Mouse (Mus musculus) hindlimb bud, embryonic 11.5 days (tissue): Measurements from ENCODE around the gene Espn.

Experiments used
- DNase-seq: peaks from one replicate; pipeline ENCODE4 v3.0.0-alpha.2; 2012; ENCODE audit warnings: low read depth, low spot score; ENCODE audit errors: extremely low spot score

The Espn gene

GRCm38 (mm10) chr4:152153771-152154177 is 1.6 kb upstream of the Espn start:
- no peak for DNase-seq

DNA sequence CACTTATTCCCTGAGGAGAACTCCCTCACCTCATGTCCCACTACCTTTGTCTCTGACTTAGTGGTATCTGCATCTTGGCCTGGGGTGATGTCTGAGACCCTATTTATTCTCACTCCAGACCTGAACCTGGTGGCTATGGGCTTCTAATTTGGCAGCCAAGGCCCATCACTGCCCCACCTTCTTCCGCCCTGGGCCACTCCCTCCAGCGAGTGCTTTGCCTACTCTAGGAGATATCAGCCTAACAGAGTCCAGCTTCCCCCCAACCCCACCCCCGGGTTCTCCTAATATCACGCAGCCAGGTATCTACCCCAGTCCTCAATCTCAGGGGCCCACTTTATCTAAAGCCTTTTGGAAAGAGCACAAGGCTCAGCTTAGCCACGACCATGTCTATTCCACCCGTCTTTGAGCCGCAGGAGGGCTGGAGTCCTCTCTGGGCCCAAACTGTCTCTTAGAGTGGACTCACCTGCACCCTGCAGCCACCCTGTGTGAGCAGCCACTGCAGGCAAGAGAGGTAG is 663 bp downstream of the Espn start:
- DNase-seq: no peak

GRCm38 (mm10) chr4:152150546-152150945 is 1.6 kb downstream of the Espn start:
- DNase-seq: no peak

- DNase-seq: no peak
These were observed 5.9 kb downstream of the Espn start for GRCm38 (mm10) chr4:152146033-152146827.

GRCm38 (mm10) chr4:152145473-152145872 is 6.7 kb downstream of the Espn start:
- no peak for DNase-seq

- no peak for DNase-seq
These were observed 8.5 kb downstream of the Espn start for GRCm38 (mm10) chr4:152143632-152144031.

GRCm38 (mm10) chr4:152141521-152142135 is 10.5 kb downstream of the Espn start:
- DNase-seq: no peak

DNA sequence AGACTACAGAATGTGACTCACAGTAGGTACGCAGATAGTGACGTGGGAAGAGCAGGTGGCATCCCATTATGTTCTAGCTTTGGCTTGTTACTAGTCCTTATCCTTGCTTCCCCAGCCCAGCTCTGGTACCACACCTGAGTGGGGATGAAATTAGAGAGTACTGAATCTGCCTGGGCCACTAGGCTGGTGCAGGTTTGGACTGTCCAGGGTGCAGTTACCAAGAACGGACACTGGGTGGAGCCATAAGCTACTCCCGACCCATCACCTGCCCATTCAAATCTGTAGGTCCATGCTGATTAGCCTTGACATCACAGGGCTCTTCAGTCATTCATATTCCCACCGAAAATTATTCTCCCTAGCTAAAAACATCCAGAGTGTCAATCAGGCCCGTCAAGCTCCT is 11.7 kb downstream of the Espn start:
- DNase-seq: no peak

- no peak for DNase-seq
These were observed 13.5 kb downstream of the Espn start for GRCm38 (mm10) chr4:152138497-152139260.

GRCm38 (mm10) chr4:152136876-152137250 is 15.3 kb downstream of the Espn start:
- DNase-seq: no peak

DNA sequence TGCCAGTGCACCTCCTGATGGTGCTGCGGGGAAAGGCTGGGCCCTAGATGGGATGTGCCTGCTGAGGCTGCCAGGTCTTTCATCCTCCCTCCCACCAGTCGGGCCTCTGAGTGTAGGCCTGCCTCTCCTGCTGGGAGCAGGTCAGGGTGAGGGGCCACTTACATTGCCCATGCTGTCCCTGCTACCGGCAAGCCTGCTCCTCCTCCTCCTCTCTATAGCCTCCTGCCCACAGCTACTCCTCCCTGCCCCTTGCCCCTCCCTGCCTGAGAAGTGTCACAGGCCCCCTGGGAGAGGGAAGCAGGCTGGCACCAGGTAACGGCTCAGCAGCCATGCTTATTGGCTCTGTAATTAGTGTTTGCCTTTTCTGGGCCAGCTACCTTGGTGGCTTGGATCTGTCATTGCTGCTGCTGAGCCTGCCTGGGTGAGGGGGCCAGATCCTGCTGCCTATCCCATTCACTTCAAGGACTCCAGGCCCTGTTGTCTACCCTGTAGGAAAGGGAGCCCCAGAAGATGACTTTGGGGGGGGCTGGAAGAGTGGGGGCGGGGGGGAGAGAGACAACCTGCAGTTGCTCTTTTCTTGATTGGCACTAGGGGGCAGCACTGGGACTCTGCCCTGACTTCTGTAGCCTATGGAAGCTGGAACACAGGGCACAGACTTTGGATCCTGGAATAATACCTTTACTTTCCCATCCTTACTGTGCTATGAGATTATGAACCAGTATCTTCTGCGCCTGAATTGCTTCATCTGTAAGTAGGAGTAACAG is 15.9 kb downstream of the Espn start:
- no peak for DNase-seq

DNA sequence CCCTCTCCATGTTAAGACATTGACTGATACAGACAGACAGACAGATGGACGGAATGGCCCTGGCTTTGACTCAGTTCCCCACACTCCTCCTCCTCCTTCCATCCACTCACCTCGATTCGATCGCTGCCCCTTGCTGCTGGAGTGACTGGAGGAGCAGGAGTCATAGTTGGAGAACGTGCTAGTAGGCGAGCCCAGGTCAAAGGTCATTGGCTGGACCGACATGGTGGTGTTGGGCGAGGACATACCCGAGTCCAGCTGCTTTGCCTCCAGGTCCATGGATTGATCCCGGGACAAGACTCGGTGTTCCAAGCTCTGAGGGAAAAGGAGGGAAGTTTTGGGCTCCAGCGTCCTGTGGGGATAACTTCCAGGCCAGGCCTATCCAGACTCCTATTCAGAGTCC is 16.8 kb downstream of the Espn start:
- DNase-seq: no peak

DNA sequence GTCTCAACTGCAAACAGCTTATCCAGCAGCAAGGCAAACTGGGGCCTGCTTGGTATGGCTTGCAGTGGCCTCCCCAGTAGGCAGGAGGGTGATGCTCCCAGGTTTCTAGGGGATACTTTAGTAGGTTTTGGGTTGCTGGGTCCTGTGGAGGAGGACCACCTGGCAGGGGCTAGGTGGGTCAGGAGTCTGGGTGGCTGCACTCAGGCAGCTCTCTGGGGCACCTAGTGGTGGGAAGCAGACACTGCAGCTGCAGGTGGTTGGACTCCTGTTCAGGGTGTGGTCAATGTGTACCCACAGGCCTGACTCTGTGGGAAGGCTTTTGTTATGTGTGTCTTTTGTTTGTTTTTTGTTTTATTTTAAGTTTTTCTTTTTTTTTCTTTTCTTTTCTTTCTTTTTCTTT is 17.7 kb downstream of the Espn start:
- DNase-seq: no peak

DNA sequence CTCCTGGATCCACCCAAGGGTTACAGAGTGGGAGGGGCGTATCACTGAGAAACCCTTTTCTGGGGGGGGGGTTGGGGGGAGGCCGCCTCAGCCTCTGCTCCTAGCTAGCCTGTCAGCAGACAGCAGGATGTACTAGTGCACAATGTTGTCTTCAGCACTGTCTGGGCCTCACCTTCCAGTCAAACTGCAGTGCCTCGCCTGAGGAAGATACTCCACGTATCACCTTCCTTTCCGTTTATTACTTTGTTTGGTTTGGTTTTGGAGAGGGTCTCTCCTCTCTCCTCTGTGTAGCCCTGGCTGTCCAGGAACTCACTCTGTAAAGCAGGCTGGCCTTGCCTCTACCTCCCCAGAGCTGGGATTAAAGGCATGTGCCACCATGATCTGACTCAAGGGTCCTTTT is 19.0 kb downstream of the Espn start:
- DNase-seq: no peak

GRCm38 (mm10) chr4:152132772-152133169 is 19.4 kb downstream of the Espn start:
- no peak for DNase-seq

DNA sequence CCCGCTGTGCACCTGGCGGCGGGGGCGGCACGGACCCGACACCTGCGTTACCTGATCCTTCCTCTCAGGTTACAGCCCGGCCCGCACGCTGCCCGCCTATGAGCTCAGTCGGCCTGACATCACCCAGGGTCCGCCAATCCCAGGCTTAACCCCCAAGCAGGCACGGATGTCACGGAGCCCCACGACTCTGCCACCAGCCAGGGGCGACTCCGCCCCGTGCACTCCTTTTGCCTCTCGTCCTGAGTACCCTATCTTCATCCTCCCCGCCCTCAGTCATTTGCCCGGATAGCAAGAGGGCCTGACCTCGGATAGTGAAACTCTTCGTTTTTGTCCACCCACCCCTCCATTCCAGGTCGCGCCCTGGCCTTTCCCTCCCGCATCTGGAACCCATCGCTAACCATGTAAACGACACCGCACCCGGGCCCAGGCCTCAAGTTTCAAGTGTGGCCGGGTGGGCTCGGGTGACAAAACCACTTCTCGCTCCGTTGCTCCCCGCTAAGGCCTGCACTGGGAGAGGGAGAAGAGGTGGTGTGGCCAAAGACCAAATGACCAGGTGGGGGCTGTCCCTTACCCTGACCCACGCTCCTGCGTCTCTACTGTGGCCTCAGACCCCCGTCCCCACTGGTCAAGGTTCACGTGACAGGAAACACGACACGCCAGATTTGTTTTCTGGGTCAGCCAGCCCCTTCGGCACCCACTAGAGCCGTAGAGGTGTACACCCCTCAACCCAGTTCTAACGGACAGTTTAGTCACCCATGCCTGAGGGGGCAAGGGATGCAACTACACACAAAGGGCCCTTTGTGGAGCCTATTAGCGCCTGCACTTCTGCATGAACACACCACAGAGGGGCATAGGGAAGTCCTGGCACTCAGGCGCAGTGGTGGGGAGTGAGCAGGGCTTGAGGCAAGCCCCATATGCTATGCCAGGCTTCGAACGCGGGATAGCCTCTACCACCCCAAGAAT is 20.1 kb downstream of the Espn start:
- DNase-seq: no peak

- no peak for DNase-seq
These were observed 21.2 kb downstream of the Espn start for GRCm38 (mm10) chr4:152130771-152131653.

DNA sequence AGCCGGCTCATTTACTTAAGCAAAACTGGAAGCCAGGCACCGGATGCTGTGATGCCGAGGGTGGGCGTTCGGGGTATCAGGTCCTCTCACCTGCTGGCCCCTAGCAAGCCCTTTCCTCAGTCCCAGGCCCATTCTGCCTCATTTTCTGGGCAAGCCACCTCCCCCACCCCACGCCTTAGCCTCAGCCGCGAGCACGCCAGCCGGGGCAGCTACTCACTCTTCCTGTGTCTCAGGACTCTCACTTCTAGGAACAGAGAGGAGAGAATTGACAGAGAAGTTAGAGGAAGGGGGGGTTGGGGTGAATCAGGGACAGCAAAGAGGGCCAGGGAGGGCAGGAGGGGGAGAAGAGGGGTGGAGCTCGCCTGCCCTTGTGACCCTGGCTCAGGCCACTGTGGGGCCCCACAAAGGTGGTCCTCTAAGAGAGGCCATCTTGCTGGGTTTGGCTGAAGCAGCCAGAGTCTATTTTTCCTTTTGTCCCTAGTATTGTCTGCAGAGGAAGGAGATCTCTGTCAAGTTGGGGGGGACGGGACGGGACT is 22.7 kb downstream of the Espn start:
- no peak for DNase-seq

GRCm38 (mm10) chr4:152128784-152129183 is 23.4 kb downstream of the Espn start:
- DNase-seq: no peak
